Mouse (Mus musculus): ENCODE measurements at regions not wholly inside any gene's neighbourhood (a gene's known extent, or its start where the extent isn't known, plus 50 kb on each side); places are given as distances from the start of the nearest gene placed in this dataset.
"Not testable (repeated sequence)": the region's sequence is repeated elsewhere in the genome, so short reads cannot be mapped to it uniquely, and the experiment has no call there.

DNA sequence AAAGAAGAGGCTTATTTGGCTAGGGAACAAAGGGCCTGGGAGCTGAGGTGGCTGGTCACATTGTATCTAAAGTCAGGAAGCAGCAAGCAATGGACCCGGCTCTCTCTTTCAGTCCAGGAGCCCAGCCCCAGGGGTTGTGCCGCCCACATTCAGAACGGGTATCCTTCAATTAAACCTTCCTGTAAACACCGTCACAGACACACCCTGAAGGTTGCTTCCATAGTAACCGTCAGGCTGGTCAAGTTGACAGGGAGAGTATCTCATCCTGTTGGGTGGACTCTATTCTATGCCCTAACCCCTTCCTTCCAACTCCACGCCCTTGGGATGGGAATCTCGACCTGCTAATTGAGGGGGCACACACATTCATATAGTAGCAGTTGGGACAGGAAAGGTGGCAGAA, 148.6 kb upstream of the Ajap1 start:
- no peaks in the 10 kb centered on the region for H3K27me3 ChIP-seq
- H3K9ac ChIP-seq: no peak overlapping the region
- no peak overlapping the region for H3K4me2 ChIP-seq
- no peaks in the 10 kb centered on the region for H3K36me3 ChIP-seq
- H3K4me1 ChIP-seq: no peaks in the 10 kb centered on the region
- no peaks in the 10 kb centered on the region for H3K9me3 ChIP-seq
- no peak overlapping the region for H3K27ac ChIP-seq
- H3K4me3 ChIP-seq: no peak overlapping the region
- WGBS: 67% methylated on average over 7 of the region's 7 CpGs
- ATAC-seq (ENCODE audit: borderline replicate concordance, extremely low read depth, low FRiP score, low TSS enrichment): no peak

DNA sequence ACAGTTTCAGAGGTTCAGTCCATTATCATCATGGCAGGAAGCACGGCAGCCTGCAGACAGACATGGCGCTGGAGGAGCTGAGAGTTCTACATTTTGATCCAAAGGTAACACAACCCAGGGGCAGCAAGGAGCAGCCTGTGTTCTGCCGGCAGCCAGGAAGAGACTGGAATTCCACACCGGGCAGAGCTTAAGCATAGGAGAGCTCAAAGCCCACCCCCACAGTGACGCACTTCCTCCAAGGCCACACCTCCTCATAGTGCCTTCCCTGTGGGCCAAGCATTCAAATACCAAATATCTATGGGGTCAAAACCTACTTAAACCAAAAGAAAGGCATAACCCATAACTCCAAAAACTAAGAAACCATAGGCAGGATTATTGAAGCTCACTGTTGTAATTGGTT, 149.4 kb upstream of the Ajap1 start:
- no peak overlapping the region for H3K4me3 ChIP-seq
- H3K9me3 ChIP-seq: no peaks in the 10 kb centered on the region
- no peaks in the 10 kb centered on the region for H3K27me3 ChIP-seq
- no peak overlapping the region for H3K4me2 ChIP-seq
- H3K9ac ChIP-seq: no peak overlapping the region
- H3K4me1 ChIP-seq: no peaks in the 10 kb centered on the region
- H3K27ac ChIP-seq: no peak overlapping the region
- ATAC-seq (ENCODE audit: borderline replicate concordance, extremely low read depth, low FRiP score, low TSS enrichment): no peak
- WGBS: 87% methylated on average over 5 of the region's 5 CpGs
- no peaks in the 10 kb centered on the region for H3K36me3 ChIP-seq

GRCm38 (mm10) chr4:153632551-153632950, 149.9 kb upstream of the Ajap1 start:
- ATAC-seq (ENCODE audit: borderline replicate concordance, extremely low read depth, low FRiP score, low TSS enrichment): no peak
- H3K27ac ChIP-seq: no peak overlapping the region
- WGBS: 86% methylated on average over 19 of the region's 19 CpGs
- H3K9ac ChIP-seq: no peak overlapping the region
- H3K9me3 ChIP-seq: no peaks in the 10 kb centered on the region
- no peaks in the 10 kb centered on the region for H3K4me1 ChIP-seq
- H3K36me3 ChIP-seq: no peaks in the 10 kb centered on the region
- H3K4me2 ChIP-seq: no peak overlapping the region
- no peak overlapping the region for H3K4me3 ChIP-seq
- H3K27me3 ChIP-seq: no peaks in the 10 kb centered on the region

GRCm38 (mm10) chr4:153633260-153633659, 150.6 kb upstream of the Ajap1 start:
- Histone ChIP-seq H3K4me3 (no peak overlapping the region), H3K36me3 (no peaks in the 10 kb centered on the region), H3K9ac (no peak overlapping the region), H3K4me1 (no peaks in the 10 kb centered on the region), H3K27ac (no peak overlapping the region), H3K27me3 (no peaks in the 10 kb centered on the region), H3K4me2 (no peak overlapping the region), H3K9me3 (no peaks in the 10 kb centered on the region)
- WGBS: 30% methylated on average over 5 of the region's 5 CpGs
- no peak for ATAC-seq (ENCODE audit: borderline replicate concordance, extremely low read depth, low FRiP score, low TSS enrichment)

- H3K27ac ChIP-seq: no peak overlapping the region
- 40% methylated on average over 15 of the region's 15 CpGs for WGBS
- ATAC-seq (ENCODE audit: borderline replicate concordance, extremely low read depth, low FRiP score, low TSS enrichment): peak; percentile 35; the same call in 1 of the 2 replicates
- H3K4me3 ChIP-seq: no peak overlapping the region
- H3K27me3 ChIP-seq: no peaks in the 10 kb centered on the region
- no peak overlapping the region for H3K9ac ChIP-seq
- H3K36me3 ChIP-seq: no peaks in the 10 kb centered on the region
- H3K4me2 ChIP-seq: no peak overlapping the region
- H3K9me3 ChIP-seq: no peaks in the 10 kb centered on the region
- H3K4me1 ChIP-seq: no peaks in the 10 kb centered on the region
Measured at GRCm38 (mm10) chr4:153634221-153634881, 151.7 kb upstream of the Ajap1 start.

DNA sequence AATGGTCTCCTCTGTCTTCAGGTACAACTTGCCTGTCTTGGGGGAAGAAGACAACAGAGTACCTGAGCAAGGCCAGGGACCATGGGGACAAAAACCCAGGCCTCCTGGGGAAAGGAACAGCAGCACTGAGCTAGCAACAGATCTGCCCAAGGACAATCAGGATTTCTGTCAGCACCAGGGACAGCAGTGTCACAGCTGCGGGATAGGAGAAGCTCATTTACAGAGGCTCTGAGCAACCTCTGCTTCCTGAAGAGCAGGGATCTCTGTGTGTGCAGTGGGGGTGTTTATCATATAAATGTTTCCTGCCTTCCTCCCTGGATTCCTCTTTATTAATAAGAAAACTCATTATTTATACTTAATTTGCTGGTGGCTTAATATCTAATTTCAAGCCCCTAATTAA, 155.4 kb upstream of the Ajap1 start:
- Histone ChIP-seq H3K4me3 (no peak overlapping the region), H3K27ac (no peak overlapping the region), H3K27me3 (no peaks in the 10 kb centered on the region), H3K36me3 (no peaks in the 10 kb centered on the region), H3K4me2 (no peak overlapping the region), H3K4me1 (no peaks in the 10 kb centered on the region), H3K9me3 (no peaks in the 10 kb centered on the region), H3K9ac (no peak overlapping the region)
- no peak for ATAC-seq (ENCODE audit: borderline replicate concordance, extremely low read depth, low FRiP score, low TSS enrichment)
- WGBS: 5% methylated on average over 1 of the region's 1 CpGs

GRCm38 (mm10) chr4:153651849-153652248, 169.2 kb upstream of the Ajap1 start:
- H3K27me3 ChIP-seq: no peaks in the 10 kb centered on the region
- ATAC-seq (ENCODE audit: borderline replicate concordance, extremely low read depth, low FRiP score, low TSS enrichment): 0 out of 2 replicates have a peak, but pooled peaks have one; percentile 31
- H3K9ac ChIP-seq: no peak overlapping the region
- H3K4me1 ChIP-seq: no peaks in the 10 kb centered on the region
- H3K27ac ChIP-seq: no peak overlapping the region
- no peaks in the 10 kb centered on the region for H3K9me3 ChIP-seq
- H3K4me2 ChIP-seq: no peak overlapping the region
- H3K4me3 ChIP-seq: no peak overlapping the region
- H3K36me3 ChIP-seq: no peaks in the 10 kb centered on the region
- WGBS: 3% methylated on average over 5 of the region's 5 CpGs

DNA sequence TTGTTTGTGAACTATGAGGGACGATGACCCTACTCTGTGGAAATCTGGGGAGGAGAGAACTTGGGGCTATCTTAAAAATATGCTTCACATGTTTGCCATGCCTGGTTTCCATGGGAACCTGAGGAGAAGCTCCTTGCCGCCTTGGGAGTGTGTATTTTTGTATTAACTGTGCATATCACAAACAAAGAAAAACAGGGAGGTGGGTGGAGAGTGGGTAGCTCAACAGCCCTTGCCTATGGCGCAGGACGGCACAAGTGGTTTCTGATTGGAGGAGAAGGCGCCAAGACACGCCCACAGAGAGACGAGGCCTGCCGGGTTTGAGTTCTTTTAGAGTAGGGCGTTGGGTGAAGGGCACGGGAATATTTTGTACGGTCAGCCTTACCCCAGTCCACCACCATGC, 170.2 kb upstream of the Ajap1 start:
- 79% methylated on average over 11 of the region's 11 CpGs for WGBS

GRCm38 (mm10) chr4:153662731-153663130, 180.1 kb upstream of the Ajap1 start:
- no peak for ATAC-seq (ENCODE audit: borderline replicate concordance, extremely low read depth, low FRiP score, low TSS enrichment)
- no peak overlapping the region for H3K4me3 ChIP-seq
- no peaks in the 10 kb centered on the region for H3K27me3 ChIP-seq
- H3K36me3 ChIP-seq: no peaks in the 10 kb centered on the region
- H3K27ac ChIP-seq: no peak overlapping the region
- no peaks in the 10 kb centered on the region for H3K9me3 ChIP-seq
- 80% methylated on average over 7 of the region's 7 CpGs for WGBS
- H3K4me1 ChIP-seq: no peaks in the 10 kb centered on the region
- H3K4me2 ChIP-seq: no peak overlapping the region
- H3K9ac ChIP-seq: no peak overlapping the region

More for the DNA sequence above, 170.2 kb upstream of the Ajap1 start:
- Histone ChIP-seq H3K4me2 (no peak overlapping the region), H3K27me3 (no peaks in the 10 kb centered on the region), H3K4me1 (no peaks in the 10 kb centered on the region), H3K27ac (no peak overlapping the region), H3K9me3 (no peaks in the 10 kb centered on the region), H3K4me3 (no peak overlapping the region), H3K9ac (no peak overlapping the region), H3K36me3 (no peaks in the 10 kb centered on the region)
- ATAC-seq (ENCODE audit: borderline replicate concordance, extremely low read depth, low FRiP score, low TSS enrichment): no peak

GRCm38 (mm10) chr4:153666626-153667236, 184.1 kb upstream of the Ajap1 start:
- 71% methylated on average over 6 of the region's 6 CpGs for WGBS
- not testable (repeated sequence) for H3K27me3 ChIP-seq; H3K4me2 ChIP-seq; H3K4me3 ChIP-seq; H3K9me3 ChIP-seq; H3K36me3 ChIP-seq; ATAC-seq (ENCODE audit: borderline replicate concordance, extremely low read depth, low FRiP score, low TSS enrichment); H3K27ac ChIP-seq; H3K9ac ChIP-seq; H3K4me1 ChIP-seq

GRCm38 (mm10) chr4:153669070-153669469, 186.5 kb upstream of the Ajap1 start:
- ATAC-seq (ENCODE audit: borderline replicate concordance, extremely low read depth, low FRiP score, low TSS enrichment): no peak
- Histone ChIP-seq H3K4me3 (no peak overlapping the region), H3K27ac (no peak overlapping the region), H3K27me3 (no peaks in the 10 kb centered on the region), H3K9ac (no peak overlapping the region), H3K4me2 (no peak overlapping the region), H3K36me3 (no peaks in the 10 kb centered on the region), H3K4me1 (no peaks in the 10 kb centered on the region), H3K9me3 (no peaks in the 10 kb centered on the region)
- WGBS: 75% methylated on average over 4 of the region's 4 CpGs

DNA sequence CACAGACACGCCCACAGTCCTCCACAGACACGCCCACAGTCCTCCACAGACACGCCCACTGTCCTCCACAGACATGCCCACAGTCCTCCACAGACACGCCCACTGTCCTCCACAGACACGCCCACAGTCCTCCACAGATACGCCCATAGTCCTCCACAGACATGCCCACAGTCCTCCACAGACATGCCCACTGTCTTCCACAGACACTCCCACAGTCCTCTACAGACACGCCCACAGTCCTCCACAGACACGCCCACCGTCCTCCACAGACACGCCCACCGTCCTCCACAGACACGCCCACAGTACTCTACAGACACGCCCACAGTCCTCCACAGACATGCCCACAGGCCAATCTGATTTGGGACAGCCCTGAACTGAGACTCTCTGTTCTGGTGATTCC, 187.6 kb upstream of the Ajap1 start:
- WGBS: 78% methylated on average over 13 of the region's 13 CpGs
- no peak for ATAC-seq (ENCODE audit: borderline replicate concordance, extremely low read depth, low FRiP score, low TSS enrichment)

More for the DNA sequence above, 187.6 kb upstream of the Ajap1 start:
- Histone ChIP-seq H3K36me3 (no peaks in the 10 kb centered on the region), H3K9me3 (no peaks in the 10 kb centered on the region), H3K27ac (no peak overlapping the region), H3K4me1 (no peaks in the 10 kb centered on the region), H3K27me3 (no peaks in the 10 kb centered on the region), H3K9ac (no peak overlapping the region), H3K4me3 (no peak overlapping the region), H3K4me2 (no peak overlapping the region)
